Mouse (Mus musculus) hindbrain, embryonic 12.5 days (tissue): ENCODE data around the gene Retreg2. TPM values are rescaled to one million over a fixed set of nuclear protein-coding genes. Genes with fewer than 3 reads are reported as not detected.

Experiments
- ATAC-seq: fragments of 200-750 bp; cut with Nextera tagmentation; 2 replicates; pipeline ENCODE4 v1.8.0; 2017; ENCODE audit warnings: moderate TSS enrichment; ENCODE audit not compliant: low FRiP score
- H3K27ac ChIP-seq: fragments of 300-500 bp; sonication (generic); 2 replicates; pipeline ENCODE4 v1.5.1; 2016; ENCODE audit warnings: mild to moderate bottlenecking
- H3K27me3 ChIP-seq: fragments of 300-500 bp; sonication (generic); 2 replicates; pipeline ENCODE4 v1.6.1; 2016; ENCODE audit warnings: mild to moderate bottlenecking
- H3K36me3 ChIP-seq: fragments of 300-500 bp; sonication (generic); 2 replicates; pipeline ENCODE4 v1.6.1; 2016; ENCODE audit warnings: mild to moderate bottlenecking
- H3K4me1 ChIP-seq: fragments of 300-500 bp; sonication (generic); 2 replicates; pipeline ENCODE4 v1.6.1; 2016
- H3K4me2 ChIP-seq: fragments of 300-500 bp; sonication (generic); replicated peaks from 2 replicates; pipeline ENCODE4 v1.6.1; 2016; ENCODE audit warnings: mild to moderate bottlenecking
- H3K4me3 ChIP-seq: fragments of 300-500 bp; sonication (generic); 2 replicates; pipeline ENCODE4 v1.5.1; 2016; ENCODE audit warnings: mild to moderate bottlenecking
- H3K9ac ChIP-seq: fragments of 300-500 bp; sonication (generic); 2 replicates; pipeline ENCODE4 v1.6.1; 2016; ENCODE audit warnings: mild to moderate bottlenecking, moderate library complexity
- H3K9me3 ChIP-seq: fragments of 300-500 bp; sonication (generic); replicated peaks from 2 replicates; pipeline ENCODE4 v1.6.1; 2016; ENCODE audit warnings: mild to moderate bottlenecking
- WGBS: fragments of 180-500 bp; shearing (Covaris S2); methylation state at CpG from one replicate; pipeline ENCODE4 v1.1.7; 2016; 5-methylcytosine and 5-hydroxymethylcytosine counted together
- polyA plus RNA-seq: library from polyadenylated mRNA; unstranded; fragments of >200 nt; fragmentation: Nextera tagmentation; extraction: Ambion mirVana; gene quantifications from 2 replicates; pipeline ENCODE4 v1.2.1, GENCODE M21; 2016

The Retreg2 gene
- polyA plus RNA-seq, 1 experiment from 2014 or later: 83.1 TPM

- Histone ChIP-seq H3K9me3 (no peaks in the 10 kb centered on the region), H3K4me3 (peak within 1 kb of the TSS; percentile 56), H3K4me1 (peaks cover 24% of the 10 kb centered on the region), H3K27me3 (no peaks in the 10 kb centered on the region), H3K9ac (peak within 1 kb of the TSS; percentile 70), H3K36me3 (peaks cover 67% of the 10 kb centered on the region), H3K4me2 (peak within 1 kb of the TSS; percentile 93), H3K27ac (peak within 1 kb of the TSS; percentile 56)
- ATAC-seq: peak; percentile 89
- under 1% methylated on average over 31 of the region's 31 CpGs for WGBS
These were observed 37.6 kb downstream of the Retreg2 start, which contains the start of gene Abcb6 for GRCm38 (mm10) chr1:75180105-75180590. Abcb6 (minus strand) TSS chr1:75180392.

GRCm38 (mm10) chr1:75180741-75181140 is 38.2 kb downstream of the Retreg2 start:
- Histone ChIP-seq H3K4me2 (peak overlapping the region; percentile 93), H3K4me1 (peaks cover 24% of the 10 kb centered on the region), H3K4me3 (peak overlapping the region; percentile 56), H3K9ac (no peak overlapping the region), H3K9me3 (no peaks in the 10 kb centered on the region), H3K36me3 (peaks cover 67% of the 10 kb centered on the region), H3K27me3 (no peaks in the 10 kb centered on the region), H3K27ac (no peak overlapping the region)
- ATAC-seq: 0 out of 2 replicates have a peak, but pooled peaks have one; percentile 0
- 41% methylated on average over 7 of the region's 7 CpGs for WGBS

- Histone ChIP-seq H3K9me3 (no peaks in the 10 kb centered on the region), H3K27me3 (no peaks in the 10 kb centered on the region), H3K36me3 (peaks cover 67% of the 10 kb centered on the region), H3K27ac (no peak overlapping the region), H3K4me3 (no peak overlapping the region), H3K9ac (no peak overlapping the region), H3K4me1 (peaks cover 24% of the 10 kb centered on the region), H3K4me2 (no peak overlapping the region)
- 90% methylated on average over 4 of the region's 4 CpGs for WGBS
- no peak for ATAC-seq
These were observed 38.8 kb downstream of the Retreg2 start for GRCm38 (mm10) chr1:75181377-75181870.

- ATAC-seq: no peak
- WGBS: 64% methylated on average over 4 of the region's 4 CpGs
These were observed 39.6 kb downstream of the Retreg2 start for GRCm38 (mm10) chr1:75182160-75182559.

DNA sequence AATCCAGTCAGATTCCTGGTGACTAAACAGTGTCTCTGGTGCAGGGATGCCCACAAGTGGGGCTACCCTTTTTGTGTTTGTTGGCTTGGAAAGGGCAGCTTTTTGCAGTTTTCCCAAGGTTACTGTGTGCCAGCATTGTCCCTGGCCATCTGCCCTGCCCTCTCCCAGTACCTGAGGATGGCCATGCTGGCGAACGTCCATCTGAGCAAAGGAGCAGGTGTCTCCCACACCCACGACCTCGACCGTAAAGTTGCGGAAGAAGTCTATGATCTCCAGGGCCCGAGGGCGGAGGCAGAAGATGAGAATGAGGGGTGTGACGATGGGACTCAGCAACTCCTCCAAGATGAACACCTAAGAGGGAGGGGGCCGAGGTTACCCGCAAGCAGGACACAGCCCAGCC is 42.9 kb downstream of the Retreg2 start:
- no peak overlapping the region for H3K4me2 ChIP-seq
- H3K36me3 ChIP-seq: peaks cover 70% of the 10 kb centered on the region
- H3K9ac ChIP-seq: no peak overlapping the region
- peaks cover 8% of the 10 kb centered on the region for H3K4me1 ChIP-seq
- no peaks in the 10 kb centered on the region for H3K9me3 ChIP-seq
- no peak for ATAC-seq
- WGBS: 95% methylated on average over 11 of the region's 11 CpGs
- H3K4me3 ChIP-seq: no peak overlapping the region
- H3K27ac ChIP-seq: no peak overlapping the region
- H3K27me3 ChIP-seq: no peaks in the 10 kb centered on the region

More at GRCm38 (mm10) chr1:75182160-75182559, 39.6 kb downstream of the Retreg2 start:
- Histone ChIP-seq H3K9ac (no peak overlapping the region), H3K36me3 (peaks cover 67% of the 10 kb centered on the region), H3K4me1 (peaks cover 24% of the 10 kb centered on the region), H3K9me3 (no peaks in the 10 kb centered on the region), H3K27ac (no peak overlapping the region), H3K27me3 (no peaks in the 10 kb centered on the region), H3K4me2 (no peak overlapping the region), H3K4me3 (no peak overlapping the region)

DNA sequence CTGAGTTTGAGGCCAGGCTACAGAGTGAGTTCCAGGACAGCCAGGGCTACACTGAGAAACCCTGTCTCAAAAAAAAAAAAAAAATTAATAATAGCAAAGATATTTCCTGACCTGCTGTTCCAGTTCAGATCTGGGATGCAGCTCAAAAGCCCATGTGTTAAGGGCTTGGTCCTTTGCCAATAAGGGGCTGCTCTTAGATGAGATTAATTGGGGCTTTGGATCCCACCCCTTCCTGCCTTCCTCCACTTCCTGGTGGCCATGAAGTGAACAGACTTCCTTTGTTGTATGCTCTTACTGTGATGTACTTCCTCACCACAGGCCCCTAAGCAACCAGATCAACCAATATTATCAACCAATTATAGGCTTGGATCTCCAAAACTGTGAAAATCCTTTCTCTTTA is 44.5 kb downstream of the Retreg2 start:
- Histone ChIP-seq H3K4me1 (peaks cover 13% of the 10 kb centered on the region), H3K9ac (no peak overlapping the region), H3K36me3 (peaks cover 61% of the 10 kb centered on the region), H3K4me2 (no peak overlapping the region), H3K9me3 (no peaks in the 10 kb centered on the region), H3K27ac (no peak overlapping the region), H3K4me3 (no peak overlapping the region), H3K27me3 (no peaks in the 10 kb centered on the region)
- ATAC-seq: no peak

GRCm38 (mm10) chr1:75187914-75188483 is 45.4 kb downstream of the Retreg2 start:
- WGBS: 93% methylated on average over 2 of the region's 2 CpGs
- ATAC-seq: no peak
- no peak overlapping the region for H3K4me3 ChIP-seq
- H3K27ac ChIP-seq: no peak overlapping the region
- no peak overlapping the region for H3K9ac ChIP-seq
- no peaks in the 10 kb centered on the region for H3K27me3 ChIP-seq
- no peak overlapping the region for H3K4me2 ChIP-seq
- H3K36me3 ChIP-seq: peaks cover 52% of the 10 kb centered on the region
- no peaks in the 10 kb centered on the region for H3K9me3 ChIP-seq
- peaks cover 19% of the 10 kb centered on the region for H3K4me1 ChIP-seq

DNA sequence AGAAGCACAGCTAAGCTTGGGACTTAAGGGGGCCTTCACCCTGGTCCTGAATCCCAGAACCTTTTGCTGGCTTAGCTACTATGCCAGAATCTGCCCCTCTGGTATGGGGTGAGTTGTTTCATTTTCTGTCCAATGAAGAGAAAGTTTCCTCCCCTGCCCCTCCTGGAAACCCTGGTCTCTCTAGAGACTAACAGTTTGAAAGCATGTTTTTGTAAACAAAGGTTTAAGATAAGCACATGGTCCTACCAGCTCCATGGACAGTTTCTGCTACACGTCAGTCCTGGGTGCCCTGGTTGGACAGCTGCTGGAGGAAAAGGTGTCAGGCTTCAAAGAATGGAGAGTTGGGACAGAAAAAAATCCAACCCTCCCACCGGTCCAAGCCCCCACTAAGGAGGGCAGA is 48.0 kb downstream of the Retreg2 start:
- Histone ChIP-seq H3K36me3 (peaks cover 31% of the 10 kb centered on the region), H3K27ac (no peak overlapping the region), H3K9me3 (no peaks in the 10 kb centered on the region), H3K27me3 (no peaks in the 10 kb centered on the region), H3K4me3 (peak overlapping the region; percentile 75), H3K9ac (peak overlapping the region; percentile 82), H3K4me2 (peak overlapping the region; percentile 86), H3K4me1 (peaks cover 24% of the 10 kb centered on the region)
- 65% methylated on average over 2 of the region's 2 CpGs for WGBS
- ATAC-seq: no peak

- H3K4me1 ChIP-seq: peaks cover 24% of the 10 kb centered on the region
- WGBS: 48% methylated on average over 5 of the region's 5 CpGs
- H3K9ac ChIP-seq: peak overlapping the region; percentile 82
- no peak for ATAC-seq
- peak overlapping the region; percentile 86 for H3K4me2 ChIP-seq
- peaks cover 30% of the 10 kb centered on the region for H3K36me3 ChIP-seq
- peak overlapping the region; percentile 95 for H3K27ac ChIP-seq
- H3K27me3 ChIP-seq: no peaks in the 10 kb centered on the region
- H3K4me3 ChIP-seq: peak overlapping the region; percentile 75
- no peaks in the 10 kb centered on the region for H3K9me3 ChIP-seq
These were observed 48.7 kb downstream of the Retreg2 start for GRCm38 (mm10) chr1:75191258-75191621.

DNA sequence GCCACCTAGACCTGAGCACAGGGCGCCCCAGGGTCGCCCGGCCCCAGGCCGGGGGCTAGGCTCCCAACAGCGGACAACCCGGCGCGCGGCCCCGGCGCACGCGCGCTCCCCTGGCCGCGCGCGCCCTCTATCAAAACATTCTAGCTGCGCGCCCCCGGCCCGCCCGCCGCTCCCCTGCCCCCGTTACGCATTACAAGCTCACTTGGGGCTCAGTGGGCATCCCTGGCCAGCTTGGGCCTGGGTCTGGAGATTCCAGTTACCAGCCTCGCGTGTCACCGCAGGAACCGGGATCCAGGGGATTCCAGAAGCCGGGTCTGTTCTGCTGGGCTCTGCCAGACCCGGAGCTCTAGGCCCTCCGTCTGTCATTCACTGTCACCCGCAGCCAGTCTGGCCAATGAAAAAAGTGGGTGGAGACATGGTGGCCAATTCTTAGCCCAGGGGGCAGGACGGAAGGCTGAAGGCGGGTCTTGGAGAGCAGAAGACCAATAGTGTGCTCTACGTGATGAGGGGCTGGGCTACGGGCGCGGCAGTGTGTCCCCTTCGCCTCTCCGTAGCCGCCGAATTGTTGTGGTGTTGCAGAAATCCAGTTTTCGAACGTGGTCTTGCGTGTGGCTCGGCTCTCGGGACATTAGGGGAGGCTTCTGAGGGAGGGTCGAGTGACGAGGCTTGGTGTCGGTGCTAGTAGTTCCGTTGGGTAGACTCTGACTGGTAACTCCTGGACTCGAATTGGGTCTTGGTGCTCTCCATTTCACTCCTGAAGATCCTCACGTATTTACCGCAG is 49.2 kb downstream of the Retreg2 start, which contains the start of the genes Ankzf1 and Atg9a:
Gene Ankzf1 (plus strand): TSS at position 530 of the 781 bp plus-strand sequence.
Gene Atg9a (minus strand): TSS at position 575 of the 781 bp plus-strand sequence.
- ATAC-seq: peak; percentile 99
- peaks cover 30% of the 10 kb centered on the region for H3K36me3 ChIP-seq
- H3K9ac ChIP-seq: peak within 1 kb of the TSS; percentile 82
- peak within 1 kb of the TSS; percentile 75 for H3K4me3 ChIP-seq
- no peaks in the 10 kb centered on the region for H3K9me3 ChIP-seq
- no peaks in the 10 kb centered on the region for H3K27me3 ChIP-seq
- WGBS: 1% methylated on average over 39 of the region's 56 CpGs
- H3K27ac ChIP-seq: peak within 1 kb of the TSS; percentile 95
- peak within 1 kb of the TSS; percentile 89 for H3K4me2 ChIP-seq
- peaks cover 24% of the 10 kb centered on the region for H3K4me1 ChIP-seq

- Histone ChIP-seq H3K9ac (peak overlapping the region; percentile 82), H3K4me1 (peaks cover 24% of the 10 kb centered on the region), H3K36me3 (peaks cover 30% of the 10 kb centered on the region), H3K9me3 (no peaks in the 10 kb centered on the region), H3K27ac (peak overlapping the region; percentile 89), H3K4me2 (peak overlapping the region; percentile 89), H3K27me3 (no peaks in the 10 kb centered on the region), H3K4me3 (peak overlapping the region; percentile 75)
- 0 out of 2 replicates have a peak, but pooled peaks have one; percentile 12 for ATAC-seq
- 1% methylated on average over 19 of the region's 19 CpGs for WGBS
These were observed 49.9 kb downstream of the Retreg2 start for GRCm38 (mm10) chr1:75192452-75192851.
